Mouse (Mus musculus): ENCODE data around the gene Spata9.
"Not testable (repeated sequence)": the region's sequence is repeated elsewhere in the genome, so short reads cannot be mapped to it uniquely, and the experiment has no call there.

Gene Spata9

GRCm38 (mm10) chr13:75966850-75967249 is at the start of gene Spata9:
Gene Spata9, plus strand, starts transcription at chr13:75967150.
- DNase-seq (ENCODE audit: low read depth, low spot score) = no peak

GRCm38 (mm10) chr13:75927951-75928350 is 39.0 kb upstream of the Spata9 start:
- DNase-seq (ENCODE audit: low read depth, low spot score) = peak; percentile 40

- DNase-seq (ENCODE audit: low read depth, low spot score) = not testable (repeated sequence)
These were observed 37.9 kb upstream of the Spata9 start for GRCm38 (mm10) chr13:75929071-75929470.

GRCm38 (mm10) chr13:75930023-75930422 is 36.9 kb upstream of the Spata9 start:
- DNase-seq (ENCODE audit: low read depth, low spot score) = no peak

- no peak for DNase-seq (ENCODE audit: low read depth, low spot score)
These were observed 36.3 kb upstream of the Spata9 start for GRCm38 (mm10) chr13:75930660-75931059.

- DNase-seq (ENCODE audit: low read depth, low spot score) = peak; percentile 40
These were observed 35.9 kb upstream of the Spata9 start for GRCm38 (mm10) chr13:75931073-75931472.

- DNase-seq (ENCODE audit: low read depth, low spot score) = no peak
These were observed 33.7 kb upstream of the Spata9 start for GRCm38 (mm10) chr13:75933287-75933686.

GRCm38 (mm10) chr13:75938866-75939265 is 28.1 kb upstream of the Spata9 start:
- no peak for DNase-seq (ENCODE audit: low read depth, low spot score)

- DNase-seq (ENCODE audit: low read depth, low spot score) = peak; percentile 9
These were observed 26.0 kb upstream of the Spata9 start for GRCm38 (mm10) chr13:75940791-75941517.

- peak; percentile 32 for DNase-seq (ENCODE audit: low read depth, low spot score)
These were observed 25.2 kb upstream of the Spata9 start for GRCm38 (mm10) chr13:75941518-75942295.

- DNase-seq (ENCODE audit: low read depth, low spot score) = peak; percentile 77
These were observed 24.2 kb upstream of the Spata9 start for GRCm38 (mm10) chr13:75942731-75943130.

- DNase-seq (ENCODE audit: low read depth, low spot score) = peak; percentile 78
These were observed 23.5 kb upstream of the Spata9 start, which contains the start of gene Rhobtb3 for GRCm38 (mm10) chr13:75943189-75944043. Gene Rhobtb3, minus strand, starts transcription at chr13:75943925.

- DNase-seq (ENCODE audit: low read depth, low spot score) = peak; percentile 77
These were observed 22.7 kb upstream of the Spata9 start for GRCm38 (mm10) chr13:75944044-75944820.

GRCm38 (mm10) chr13:75950295-75950694 is 16.7 kb upstream of the Spata9 start:
- peak; percentile 78 for DNase-seq (ENCODE audit: low read depth, low spot score)

GRCm38 (mm10) chr13:75955357-75955992 is 11.5 kb upstream of the Spata9 start:
- DNase-seq (ENCODE audit: low read depth, low spot score) = no peak

GRCm38 (mm10) chr13:75974481-75974880 is 7.5 kb downstream of the Spata9 start:
- DNase-seq (ENCODE audit: low read depth, low spot score) = no peak

- no peak for DNase-seq (ENCODE audit: low read depth, low spot score)
These were observed 8.7 kb downstream of the Spata9 start for GRCm38 (mm10) chr13:75975629-75976028.

GRCm38 (mm10) chr13:75976218-75976617 is 9.3 kb downstream of the Spata9 start:
- no peak for DNase-seq (ENCODE audit: low read depth, low spot score)

- no peak for DNase-seq (ENCODE audit: low read depth, low spot score)
These were observed 9.7 kb downstream of the Spata9 start for GRCm38 (mm10) chr13:75976649-75977048.

- peak; percentile 27 for DNase-seq (ENCODE audit: low read depth, low spot score)
These were observed 15.0 kb downstream of the Spata9 start for GRCm38 (mm10) chr13:75981901-75982300.
